Mouse (Mus musculus): ENCODE data around the gene Pcolce.
"Not testable (repeated sequence)": the region's sequence is repeated elsewhere in the genome, so short reads cannot be mapped to it uniquely, and the experiment has no call there.

Pcolce gene

DNA sequence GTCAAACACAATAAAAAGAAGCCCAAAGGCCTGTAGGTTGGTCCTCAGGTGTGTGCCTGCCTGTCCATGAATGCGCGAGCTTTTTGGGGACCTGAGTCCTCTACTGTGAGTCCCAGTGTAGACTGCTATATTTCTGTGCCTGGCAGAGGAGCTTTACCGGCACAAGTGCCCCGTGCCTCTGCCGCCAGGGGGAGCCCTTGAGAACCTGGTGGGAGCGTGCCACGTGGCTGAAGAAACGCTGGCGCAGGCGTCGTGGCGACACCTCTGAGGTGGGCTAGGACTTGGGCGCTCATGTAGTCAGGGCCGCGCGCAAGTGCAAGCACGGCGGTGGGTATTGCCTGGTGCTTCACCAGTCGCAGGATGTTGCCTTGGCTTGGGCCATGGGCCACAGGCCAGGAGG lies 27.5 kb upstream of the Pcolce start, which contains the start of gene Sap25:
TSS of gene Sap25 (plus strand) at position 281 of the 400 bp plus-strand sequence.
- no peaks in the 10 kb centered on the region for H3K27me3 ChIP-seq (ENCODE audit: control insufficient read depth, insufficient read depth, low read length, poor library complexity, severe bottlenecking)
- peaks cover 36% of the 10 kb centered on the region for H3K36me3 ChIP-seq (ENCODE audit: control insufficient read depth, insufficient read depth, low read length, poor library complexity, severe bottlenecking)
- peak; percentile 59 for DNase-seq (ENCODE audit: low read depth, low spot score)

DNA sequence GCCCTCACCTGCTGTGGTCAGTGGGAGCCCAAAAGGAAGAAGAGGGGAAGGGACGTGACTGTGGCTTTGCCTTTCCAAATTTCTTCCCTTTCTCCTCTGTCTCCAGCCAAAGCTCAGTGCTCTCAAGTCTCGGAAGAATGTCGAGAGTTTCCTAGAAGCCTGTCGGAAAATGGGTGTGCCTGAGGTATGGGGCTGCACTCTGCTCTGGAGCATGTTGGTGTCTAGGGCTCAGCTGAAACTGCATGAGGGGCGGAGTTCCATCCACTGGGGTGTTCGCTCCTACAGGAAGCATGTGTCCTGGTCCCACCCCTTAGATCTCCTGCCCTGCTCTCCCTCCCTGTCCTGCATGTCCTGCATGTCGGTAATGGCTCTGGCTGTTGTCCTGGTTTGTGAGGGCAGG lies 25.9 kb upstream of the Pcolce start:
- H3K36me3 ChIP-seq (ENCODE audit: control insufficient read depth, insufficient read depth, low read length, poor library complexity, severe bottlenecking): peaks cover 42% of the 10 kb centered on the region
- DNase-seq (ENCODE audit: low read depth, low spot score): no peak
- no peaks in the 10 kb centered on the region for H3K27me3 ChIP-seq (ENCODE audit: control insufficient read depth, insufficient read depth, low read length, poor library complexity, severe bottlenecking)

DNA sequence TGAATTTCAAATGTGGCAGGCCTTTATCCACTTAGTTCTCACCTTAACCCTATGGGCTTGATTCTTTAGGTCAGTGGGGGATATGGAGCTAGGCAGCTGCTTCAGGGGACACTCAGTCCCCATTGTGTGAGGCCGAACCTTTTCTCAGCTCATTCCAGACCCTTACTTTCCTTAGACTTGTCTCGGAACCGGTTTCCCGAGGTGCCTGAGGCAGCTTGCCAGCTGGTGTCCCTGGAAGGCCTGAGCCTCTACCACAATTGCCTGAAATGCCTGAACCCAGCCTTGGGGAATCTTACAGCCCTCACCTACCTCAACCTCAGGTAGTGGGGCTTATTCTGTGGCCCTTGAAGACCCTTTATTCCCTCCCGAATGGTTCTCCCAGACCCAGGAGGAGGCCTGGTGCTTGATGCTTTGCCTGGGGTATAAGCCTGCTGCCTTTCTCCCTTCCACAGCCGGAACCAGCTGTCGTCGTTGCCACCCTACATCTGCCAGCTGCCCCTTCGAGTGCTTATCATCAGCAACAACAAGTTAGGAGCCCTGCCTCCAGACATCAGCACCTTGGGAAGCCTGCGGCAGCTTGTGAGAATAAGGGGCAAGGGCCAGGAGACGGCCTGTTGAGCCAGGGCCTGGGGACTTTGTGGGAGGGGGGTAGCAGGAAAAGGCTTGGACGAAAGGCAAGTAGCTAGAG lies 20.0 kb upstream of the Pcolce start:
- no peak for DNase-seq (ENCODE audit: low read depth, low spot score)
- Histone ChIP-seq H3K27me3 (ENCODE audit: control insufficient read depth, insufficient read depth, low read length, poor library complexity, severe bottlenecking) (no peaks in the 10 kb centered on the region), H3K36me3 (ENCODE audit: control insufficient read depth, insufficient read depth, low read length, poor library complexity, severe bottlenecking) (peaks cover 24% of the 10 kb centered on the region)

GRCm38 (mm10) chr5:137631591-137631990 lies 18.0 kb upstream of the Pcolce start:
- peak; percentile 50 for DNase-seq (ENCODE audit: low read depth, low spot score)
- Histone ChIP-seq H3K27me3 (ENCODE audit: control insufficient read depth, insufficient read depth, low read length, poor library complexity, severe bottlenecking) (no peaks in the 10 kb centered on the region), H3K36me3 (ENCODE audit: control insufficient read depth, insufficient read depth, low read length, poor library complexity, severe bottlenecking) (peaks cover 7% of the 10 kb centered on the region)

DNA sequence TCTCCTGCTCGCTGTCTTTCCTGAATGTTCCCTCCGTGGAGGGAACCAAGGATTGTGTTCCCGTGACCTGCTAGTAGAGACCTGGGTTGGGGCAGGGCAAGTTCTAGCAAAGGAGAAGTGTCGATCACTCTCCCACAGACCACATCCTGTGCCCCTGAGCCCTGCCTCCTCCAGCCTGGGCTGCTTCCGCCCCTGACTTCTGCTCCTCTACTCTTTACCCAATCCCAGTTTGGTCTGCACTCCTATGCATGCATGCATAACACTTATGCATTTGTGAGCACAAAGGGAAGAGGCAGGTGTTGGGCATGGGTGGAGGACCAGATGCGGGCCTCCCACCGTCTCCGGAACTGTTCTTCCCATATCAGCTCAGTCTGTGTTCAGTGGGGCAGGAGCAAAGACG lies 17.6 kb upstream of the Pcolce start:
- peak; percentile 83 for DNase-seq (ENCODE audit: low read depth, low spot score)
- Histone ChIP-seq H3K27me3 (ENCODE audit: control insufficient read depth, insufficient read depth, low read length, poor library complexity, severe bottlenecking) (no peaks in the 10 kb centered on the region), H3K36me3 (ENCODE audit: control insufficient read depth, insufficient read depth, low read length, poor library complexity, severe bottlenecking) (peaks cover 7% of the 10 kb centered on the region)

- DNase-seq (ENCODE audit: low read depth, low spot score): peak; percentile 26
- peaks cover 3% of the 10 kb centered on the region for H3K36me3 ChIP-seq (ENCODE audit: control insufficient read depth, insufficient read depth, low read length, poor library complexity, severe bottlenecking)
- no peaks in the 10 kb centered on the region for H3K27me3 ChIP-seq (ENCODE audit: control insufficient read depth, insufficient read depth, low read length, poor library complexity, severe bottlenecking)
These were observed 17.0 kb upstream of the Pcolce start for GRCm38 (mm10) chr5:137630602-137631001.

DNA sequence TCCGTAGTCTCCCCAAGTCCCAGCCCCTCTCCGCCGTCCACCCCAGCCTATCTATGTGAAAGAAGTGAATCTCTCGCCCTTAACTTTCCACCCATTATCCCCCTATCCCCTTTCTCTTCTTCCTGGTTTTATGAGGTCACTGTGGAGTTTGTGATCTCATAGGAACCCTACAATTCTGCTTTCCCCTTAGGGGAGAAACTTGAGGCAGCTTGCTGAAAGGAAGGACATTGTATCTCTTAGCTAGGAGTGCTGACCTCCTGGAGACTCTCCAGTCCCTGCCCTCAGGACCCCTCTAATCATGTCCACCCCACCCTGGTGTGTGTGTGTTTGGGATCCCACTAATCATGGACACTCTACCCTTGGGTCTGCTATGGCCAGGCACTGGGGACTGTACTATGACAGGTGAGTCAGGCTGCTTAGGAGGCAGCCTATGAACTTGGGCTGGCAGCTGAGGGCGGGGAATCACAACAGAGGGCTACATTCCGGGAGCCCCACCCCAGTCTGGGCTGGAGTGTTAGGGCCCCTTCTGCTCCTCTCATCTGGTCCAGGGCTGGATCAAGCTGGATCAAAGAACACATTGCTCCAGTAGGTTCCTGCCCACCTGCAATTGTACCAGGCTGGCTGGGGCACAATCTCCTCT lies 16.4 kb upstream of the Pcolce start:
- peak; percentile 33 for DNase-seq (ENCODE audit: low read depth, low spot score)
- Histone ChIP-seq H3K36me3 (ENCODE audit: control insufficient read depth, insufficient read depth, low read length, poor library complexity, severe bottlenecking) (peaks cover 2% of the 10 kb centered on the region), H3K27me3 (ENCODE audit: control insufficient read depth, insufficient read depth, low read length, poor library complexity, severe bottlenecking) (no peaks in the 10 kb centered on the region)

DNA sequence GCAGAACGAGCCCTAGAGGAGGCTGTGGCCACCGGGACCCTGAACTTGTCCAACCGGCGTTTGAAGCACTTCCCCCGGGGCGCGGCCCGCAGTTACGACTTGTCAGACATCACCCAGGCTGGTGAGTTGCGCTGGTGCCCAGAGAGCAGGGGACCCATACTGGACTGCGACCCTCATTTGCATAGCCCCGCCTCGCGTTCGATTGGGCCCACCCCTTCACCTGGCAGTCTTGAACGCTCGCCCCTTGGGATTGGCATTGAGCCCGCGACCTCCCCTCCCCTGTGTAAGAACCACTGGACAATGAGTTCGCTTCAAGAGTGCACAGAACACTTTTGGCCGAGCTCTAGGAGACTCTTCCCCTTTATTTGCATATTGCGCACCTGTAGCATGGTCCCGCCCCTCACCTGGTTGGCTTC lies 15.7 kb upstream of the Pcolce start:
- Histone ChIP-seq H3K36me3 (ENCODE audit: control insufficient read depth, insufficient read depth, low read length, poor library complexity, severe bottlenecking) (peaks cover 1% of the 10 kb centered on the region), H3K27me3 (ENCODE audit: control insufficient read depth, insufficient read depth, low read length, poor library complexity, severe bottlenecking) (no peaks in the 10 kb centered on the region)
- peak; percentile 73 for DNase-seq (ENCODE audit: low read depth, low spot score)

GRCm38 (mm10) chr5:137628498-137629305 lies 15.1 kb upstream of the Pcolce start, which contains the start of the genes Fbxo24, Lrch4 and Gm20605:
Fbxo24 (minus strand) TSS chr5:137629002.
Lrch4 (plus strand) TSS chr5:137629121.
Gm20605 (plus strand) TSS chr5:137629175.
- DNase-seq (ENCODE audit: low read depth, low spot score): peak; percentile 100
- Histone ChIP-seq H3K27me3 (ENCODE audit: control insufficient read depth, insufficient read depth, low read length, poor library complexity, severe bottlenecking) (no peaks in the 10 kb centered on the region), H3K36me3 (ENCODE audit: control insufficient read depth, insufficient read depth, low read length, poor library complexity, severe bottlenecking) (no peaks in the 10 kb centered on the region; the same call in none of the 2 replicates)

DNA sequence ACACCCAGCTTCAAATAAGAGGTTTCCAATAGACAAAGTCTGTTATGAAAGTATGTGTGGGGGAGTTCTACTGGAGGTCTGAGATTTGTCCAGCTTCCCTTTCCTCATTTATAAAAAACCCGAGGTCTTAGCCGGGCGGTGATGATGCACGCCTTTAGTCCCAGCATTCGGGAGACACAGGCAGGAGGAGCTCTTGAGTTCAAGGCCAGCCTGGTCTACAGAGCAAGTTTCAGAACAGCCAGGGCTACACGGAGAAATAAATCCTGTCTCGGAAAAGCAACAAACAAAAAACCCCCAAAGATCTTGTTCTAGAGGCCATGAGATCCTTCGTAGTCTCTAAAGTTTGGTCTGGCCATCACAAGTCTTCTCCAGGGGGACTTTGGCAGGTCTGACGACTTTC lies 14.4 kb upstream of the Pcolce start:
- DNase-seq (ENCODE audit: low read depth, low spot score): no peak
- Histone ChIP-seq H3K27me3 (ENCODE audit: control insufficient read depth, insufficient read depth, low read length, poor library complexity, severe bottlenecking) (no peaks in the 10 kb centered on the region), H3K36me3 (ENCODE audit: control insufficient read depth, insufficient read depth, low read length, poor library complexity, severe bottlenecking) (no peaks in the 10 kb centered on the region)

DNA sequence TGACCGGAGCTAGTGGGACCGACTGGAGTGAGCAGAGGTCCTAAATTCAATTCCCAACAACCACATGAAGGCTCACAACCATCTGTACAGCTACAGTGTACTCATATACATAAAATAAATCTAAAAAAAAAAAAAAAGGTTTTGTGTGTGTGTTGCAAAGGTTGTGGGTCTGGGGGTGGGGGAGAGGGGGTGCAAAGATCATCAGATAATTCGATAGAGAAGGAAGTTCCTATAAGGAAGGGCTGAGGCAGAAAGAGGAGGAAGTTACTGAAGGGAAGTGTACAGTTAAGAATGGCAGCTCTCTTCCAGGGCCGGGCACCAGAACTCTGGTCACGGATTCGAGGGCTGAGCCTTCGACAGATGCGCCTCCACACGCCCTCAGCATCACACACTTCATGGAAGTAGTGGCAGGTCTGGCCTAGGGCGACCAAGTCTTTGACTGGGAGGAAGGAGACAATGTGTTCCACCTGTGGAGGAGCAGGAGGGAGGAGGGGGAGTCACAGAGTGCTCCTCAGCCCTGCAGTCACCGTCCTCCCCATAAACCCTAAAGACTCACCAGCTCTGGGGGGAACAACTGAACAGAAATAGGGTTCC lies 10.4 kb upstream of the Pcolce start:
- Histone ChIP-seq H3K36me3 (ENCODE audit: control insufficient read depth, insufficient read depth, low read length, poor library complexity, severe bottlenecking) (no peaks in the 10 kb centered on the region), H3K27me3 (ENCODE audit: control insufficient read depth, insufficient read depth, low read length, poor library complexity, severe bottlenecking) (no peaks in the 10 kb centered on the region)
- no peak for DNase-seq (ENCODE audit: low read depth, low spot score)

GRCm38 (mm10) chr5:137615347-137615746 lies 1.8 kb upstream of the Pcolce start:
- no peak for DNase-seq (ENCODE audit: low read depth, low spot score)
- peaks cover 1% of the 10 kb centered on the region; the same call in 1 of the 2 replicates for H3K36me3 ChIP-seq (ENCODE audit: control insufficient read depth, insufficient read depth, low read length, poor library complexity, severe bottlenecking)
- no peaks in the 10 kb centered on the region for H3K27me3 ChIP-seq (ENCODE audit: control insufficient read depth, insufficient read depth, low read length, poor library complexity, severe bottlenecking)

DNA sequence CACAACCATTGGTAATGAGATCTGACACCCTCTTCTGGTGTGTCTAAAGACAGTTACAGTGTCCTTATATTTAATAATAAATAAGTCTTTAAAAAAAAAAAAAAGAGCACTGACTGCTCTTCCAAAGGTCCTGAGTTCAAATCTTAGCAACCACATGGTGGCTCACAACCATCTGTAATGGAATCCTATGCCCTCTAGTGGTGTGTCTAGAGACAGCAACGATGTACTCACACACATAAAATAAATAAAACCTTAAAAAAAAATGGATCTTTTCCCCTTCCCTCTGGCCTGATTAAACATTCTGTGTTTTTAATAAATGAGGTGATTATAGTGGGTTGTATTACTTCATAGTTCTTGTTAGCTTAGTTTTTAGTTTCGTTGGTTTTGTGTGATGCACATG lies 1.3 kb upstream of the Pcolce start:
- not testable (repeated sequence) for H3K36me3 ChIP-seq (ENCODE audit: control insufficient read depth, insufficient read depth, low read length, poor library complexity, severe bottlenecking); H3K27me3 ChIP-seq (ENCODE audit: control insufficient read depth, insufficient read depth, low read length, poor library complexity, severe bottlenecking); DNase-seq (ENCODE audit: low read depth, low spot score)

GRCm38 (mm10) chr5:137613076-137613475 lies 508 bp downstream of the Pcolce start:
- no peak for DNase-seq (ENCODE audit: low read depth, low spot score)
- H3K27me3 ChIP-seq (ENCODE audit: control insufficient read depth, insufficient read depth, low read length, poor library complexity, severe bottlenecking): no peaks in the 10 kb centered on the region
- peaks cover 1% of the 10 kb centered on the region; the same call in 1 of the 2 replicates for H3K36me3 ChIP-seq (ENCODE audit: control insufficient read depth, insufficient read depth, low read length, poor library complexity, severe bottlenecking)
